Mouse (Mus musculus) midbrain, embryonic 10.5 days (tissue): ENCODE data around the gene Sfmbt1. TPM values are rescaled to one million over a fixed set of nuclear protein-coding genes. Genes with fewer than 3 reads are reported as not detected.

Source experiments
- DNase-seq: peaks from one replicate; pipeline ENCODE4 v3.0.0-alpha.2; 2017; ENCODE audit warnings: low spot score
- H3K27ac ChIP-seq: fragments of 300-500 bp; sonication (generic); replicated peaks from 2 replicates; pipeline ENCODE4 v1.5.1; 2016; ENCODE audit warnings: mild to moderate bottlenecking
- H3K27me3 ChIP-seq: fragments of 300-500 bp; sonication (generic); 2 replicates; pipeline ENCODE4 v1.6.1; 2016; ENCODE audit warnings: low read depth, mild to moderate bottlenecking; ENCODE audit not compliant: poor library complexity, severe bottlenecking
- H3K36me3 ChIP-seq: fragments of 300-500 bp; sonication (generic); 2 replicates; pipeline ENCODE4 v1.6.1; 2016; ENCODE audit warnings: mild to moderate bottlenecking, moderate library complexity
- H3K4me1 ChIP-seq: fragments of 300-500 bp; sonication (generic); 2 replicates; pipeline ENCODE4 v1.6.1; 2016
- H3K4me3 ChIP-seq: fragments of 300-500 bp; sonication (generic); 2 replicates; pipeline ENCODE4 v1.5.1; 2016; ENCODE audit warnings: mild to moderate bottlenecking, moderate library complexity
- H3K9me3 ChIP-seq: fragments of 300-500 bp; sonication (generic); replicated peaks from 2 replicates; pipeline ENCODE4 v1.6.1; 2016; ENCODE audit warnings: mild to moderate bottlenecking
- WGBS: fragments of 180-500 bp; shearing (Covaris S2); methylation state at CpG from one replicate; pipeline ENCODE4 v1.1.7; 2016; 5-methylcytosine and 5-hydroxymethylcytosine counted together
- polyA plus RNA-seq: library from polyadenylated mRNA; unstranded; fragments of >200 nt; fragmentation: Nextera tagmentation; extraction: Ambion mirVana; gene quantifications from 2 replicates; pipeline ENCODE4 v1.2.1, GENCODE M21; 2016

Gene Sfmbt1
- polyA plus RNA-seq, 1 experiment from 2014 or later: 22.6 TPM

- WGBS: 92% methylated on average over 5 of the region's 5 CpGs
- DNase-seq: no peak
- H3K4me3 ChIP-seq: no peak overlapping the region
- H3K9me3 ChIP-seq: no peaks in the 10 kb centered on the region
- H3K36me3 ChIP-seq: no peaks in the 10 kb centered on the region
- H3K27ac ChIP-seq: no peak overlapping the region
- peaks cover 6% of the 10 kb centered on the region for H3K4me1 ChIP-seq
- H3K27me3 ChIP-seq: no peaks in the 10 kb centered on the region
These were observed 7.8 kb downstream of the Sfmbt1 start for GRCm38 (mm10) chr14:30722406-30722805.

DNA sequence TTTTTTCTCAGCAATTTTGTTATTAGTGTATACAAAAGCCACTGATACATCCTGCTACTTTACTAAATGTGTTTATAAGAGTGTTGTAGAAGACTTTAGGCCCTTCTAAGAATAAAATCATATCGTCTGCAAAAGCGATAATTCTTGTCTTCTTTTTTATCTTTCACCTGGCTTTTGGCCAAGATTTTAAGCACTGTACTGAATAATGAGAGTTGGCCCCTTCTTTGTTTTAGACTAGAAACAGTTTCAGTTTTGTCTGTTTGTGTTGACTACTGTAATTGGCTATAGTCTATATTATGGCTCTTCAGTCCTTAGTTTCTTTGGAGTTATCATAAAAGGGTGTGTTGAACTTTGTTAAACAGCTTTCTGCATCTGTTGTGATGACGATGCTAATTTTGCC is 17.2 kb downstream of the Sfmbt1 start:
- WGBS: 98% methylated on average over 3 of the region's 3 CpGs
- no peaks in the 10 kb centered on the region for H3K4me1 ChIP-seq
- no peak overlapping the region for H3K4me3 ChIP-seq
- no peaks in the 10 kb centered on the region for H3K9me3 ChIP-seq
- no peaks in the 10 kb centered on the region for H3K36me3 ChIP-seq
- no peak for DNase-seq
- no peak overlapping the region for H3K27ac ChIP-seq
- H3K27me3 ChIP-seq: no peaks in the 10 kb centered on the region

- no peaks in the 10 kb centered on the region for H3K27me3 ChIP-seq
- no peak overlapping the region for H3K27ac ChIP-seq
- WGBS: 95% methylated on average over 5 of the region's 5 CpGs
- no peak overlapping the region for H3K4me3 ChIP-seq
- no peak for DNase-seq
- H3K4me1 ChIP-seq: no peaks in the 10 kb centered on the region
- no peaks in the 10 kb centered on the region for H3K9me3 ChIP-seq
- no peaks in the 10 kb centered on the region for H3K36me3 ChIP-seq
These were observed 20.0 kb downstream of the Sfmbt1 start for GRCm38 (mm10) chr14:30734665-30735064.

- H3K4me1 ChIP-seq: no peaks in the 10 kb centered on the region
- no peak overlapping the region for H3K4me3 ChIP-seq
- WGBS: 78% methylated on average over 3 of the region's 3 CpGs
- no peak for DNase-seq
- no peaks in the 10 kb centered on the region for H3K27me3 ChIP-seq
- no peak overlapping the region for H3K27ac ChIP-seq
- H3K36me3 ChIP-seq: no peaks in the 10 kb centered on the region
- H3K9me3 ChIP-seq: no peaks in the 10 kb centered on the region
These were observed 21.2 kb downstream of the Sfmbt1 start for GRCm38 (mm10) chr14:30735810-30736209.

DNA sequence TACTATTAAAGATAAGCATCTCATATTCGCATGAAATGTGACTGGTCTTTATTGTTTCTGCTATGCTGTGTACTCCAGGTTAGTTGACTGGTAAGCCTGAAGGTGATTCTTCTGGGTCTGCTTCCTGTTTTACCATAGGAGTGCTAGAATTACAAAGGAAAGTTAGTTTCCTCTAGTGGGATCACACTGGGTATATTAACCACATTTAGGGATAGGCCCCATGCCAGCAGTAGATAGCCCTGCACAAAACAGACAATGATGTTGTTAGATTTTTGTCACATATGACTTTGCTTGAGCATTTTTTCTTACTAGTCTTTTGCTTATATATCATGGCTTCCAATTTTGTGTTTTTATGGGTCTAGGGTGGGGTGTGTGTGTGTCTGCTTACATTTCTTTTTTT is 21.8 kb downstream of the Sfmbt1 start:
- 95% methylated on average over 1 of the region's 1 CpGs for WGBS
- Histone ChIP-seq H3K9me3 (no peaks in the 10 kb centered on the region), H3K4me3 (no peak overlapping the region), H3K27me3 (no peaks in the 10 kb centered on the region), H3K36me3 (no peaks in the 10 kb centered on the region), H3K27ac (no peak overlapping the region), H3K4me1 (no peaks in the 10 kb centered on the region)
- DNase-seq: no peak

- no peaks in the 10 kb centered on the region for H3K27me3 ChIP-seq
- H3K27ac ChIP-seq: no peak overlapping the region
- no peaks in the 10 kb centered on the region; the same call in 1 of the 2 replicates for H3K9me3 ChIP-seq
- peaks cover 13% of the 10 kb centered on the region for H3K36me3 ChIP-seq
- H3K4me1 ChIP-seq: no peaks in the 10 kb centered on the region
- no peak for DNase-seq
- no peak overlapping the region for H3K4me3 ChIP-seq
- 87% methylated on average over 3 of the region's 3 CpGs for WGBS
These were observed 29.2 kb downstream of the Sfmbt1 start for GRCm38 (mm10) chr14:30743891-30744290.

DNA sequence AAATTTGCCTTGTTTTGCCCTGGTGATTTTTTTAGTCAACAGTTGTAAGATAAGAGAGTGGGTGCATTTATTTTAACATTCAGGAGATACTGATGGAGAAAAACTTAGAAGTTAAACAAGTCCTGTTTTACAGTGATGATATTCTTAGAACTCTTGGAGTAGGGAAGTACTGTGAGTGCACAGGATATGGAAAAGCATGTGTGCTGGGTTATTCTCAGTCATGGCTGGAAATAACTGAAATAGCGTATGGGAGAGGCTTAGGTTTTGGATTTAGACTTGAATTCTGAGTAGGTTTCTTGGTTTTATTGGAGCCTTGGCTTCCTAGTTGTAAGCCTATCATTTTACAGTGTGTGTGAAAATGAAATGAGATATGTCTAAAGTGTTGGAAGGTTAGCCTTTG is 31.5 kb downstream of the Sfmbt1 start:
- no peaks in the 10 kb centered on the region; the same call in 1 of the 2 replicates for H3K9me3 ChIP-seq
- peaks cover 14% of the 10 kb centered on the region for H3K36me3 ChIP-seq
- H3K27ac ChIP-seq: no peak overlapping the region
- H3K27me3 ChIP-seq: no peaks in the 10 kb centered on the region
- H3K4me1 ChIP-seq: no peaks in the 10 kb centered on the region
- H3K4me3 ChIP-seq: no peak overlapping the region
- WGBS: 96% methylated on average over 1 of the region's 1 CpGs
- DNase-seq: no peak

- Histone ChIP-seq H3K36me3 (peaks cover 7% of the 10 kb centered on the region; the same call in 1 of the 2 replicates), H3K4me1 (no peaks in the 10 kb centered on the region), H3K4me3 (no peak overlapping the region), H3K27me3 (no peaks in the 10 kb centered on the region), H3K27ac (no peak overlapping the region), H3K9me3 (no peaks in the 10 kb centered on the region)
- DNase-seq: no peak
- 92% methylated on average over 3 of the region's 3 CpGs for WGBS
These were observed 42.6 kb downstream of the Sfmbt1 start for GRCm38 (mm10) chr14:30757239-30757638.

DNA sequence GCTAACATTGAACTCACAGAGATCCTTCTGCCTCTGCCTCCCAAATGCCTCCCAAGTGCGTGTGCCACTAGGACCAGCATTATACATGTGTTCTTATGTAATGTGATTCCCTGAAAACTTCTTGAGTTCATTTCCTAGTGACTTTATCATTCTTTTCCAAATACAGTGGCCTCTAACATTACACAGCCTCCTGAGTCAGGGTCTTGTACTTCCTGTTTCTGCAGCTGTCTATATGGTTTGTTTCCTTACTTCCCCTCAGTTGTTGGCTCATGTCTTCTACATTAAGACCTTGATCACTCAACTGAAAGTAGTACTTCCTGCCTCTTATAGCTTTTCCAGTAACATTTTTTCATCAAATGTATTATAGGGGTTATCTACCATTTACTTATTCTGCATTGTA is 46.6 kb downstream of the Sfmbt1 start:
- Histone ChIP-seq H3K4me3 (no peak overlapping the region), H3K36me3 (peaks cover 7% of the 10 kb centered on the region; the same call in 1 of the 2 replicates), H3K4me1 (no peaks in the 10 kb centered on the region), H3K27ac (no peak overlapping the region), H3K9me3 (no peaks in the 10 kb centered on the region), H3K27me3 (no peaks in the 10 kb centered on the region)
- no peak for DNase-seq
- WGBS: 98% methylated on average over 1 of the region's 1 CpGs

DNA sequence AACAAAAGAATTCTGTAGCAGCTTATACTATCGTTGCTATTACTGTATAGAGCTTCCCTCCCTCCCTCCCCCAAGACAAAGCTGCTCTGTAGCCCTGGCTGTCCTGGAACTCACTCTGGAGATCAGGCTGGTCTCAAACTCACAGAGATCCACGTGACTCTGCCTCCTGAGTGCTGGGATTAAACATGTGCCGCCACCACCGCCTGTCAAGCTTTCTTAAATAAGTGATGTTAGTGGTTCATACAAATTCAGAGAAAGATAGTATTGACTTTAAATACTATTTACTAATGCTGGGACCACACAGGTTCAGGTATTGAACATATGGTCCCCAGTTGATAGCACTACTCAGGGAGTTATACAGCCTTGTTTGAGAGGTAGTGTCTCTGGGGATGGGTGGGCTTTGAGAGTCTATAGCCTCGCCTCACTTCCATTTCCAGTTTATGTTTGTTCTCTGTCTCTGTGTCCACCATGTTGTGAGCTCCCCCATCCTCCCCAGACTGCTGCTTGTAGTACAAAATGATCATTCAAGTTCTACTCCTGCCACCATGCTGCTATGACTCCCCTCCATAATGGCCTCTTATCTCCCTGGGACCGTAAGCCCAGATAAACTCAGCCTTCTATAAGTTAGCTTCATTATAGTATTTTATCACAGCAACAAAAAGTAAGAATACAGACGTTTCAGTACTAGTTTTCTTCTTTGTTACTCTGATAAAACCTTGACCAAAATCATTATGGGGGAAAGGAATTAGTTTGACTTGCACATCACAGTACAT is 47.7 kb downstream of the Sfmbt1 start:
- H3K27me3 ChIP-seq: no peaks in the 10 kb centered on the region
- no peak for DNase-seq
- no peak overlapping the region for H3K4me3 ChIP-seq
- H3K36me3 ChIP-seq: peaks cover 11% of the 10 kb centered on the region
- H3K9me3 ChIP-seq: no peaks in the 10 kb centered on the region
- H3K27ac ChIP-seq: no peak overlapping the region
- H3K4me1 ChIP-seq: no peaks in the 10 kb centered on the region
- 94% methylated on average over 7 of the region's 7 CpGs for WGBS

- WGBS: 87% methylated on average over 5 of the region's 5 CpGs
- Histone ChIP-seq H3K27me3 (no peaks in the 10 kb centered on the region), H3K9me3 (no peaks in the 10 kb centered on the region), H3K36me3 (peaks cover 17% of the 10 kb centered on the region), H3K27ac (no peak overlapping the region), H3K4me1 (no peaks in the 10 kb centered on the region), H3K4me3 (no peak overlapping the region)
- DNase-seq: no peak
These were observed 48.4 kb downstream of the Sfmbt1 start for GRCm38 (mm10) chr14:30762904-30763568.

- Histone ChIP-seq H3K4me1 (no peaks in the 10 kb centered on the region), H3K27me3 (no peaks in the 10 kb centered on the region), H3K4me3 (no peak overlapping the region), H3K36me3 (peaks cover 60% of the 10 kb centered on the region), H3K27ac (no peak overlapping the region), H3K9me3 (no peaks in the 10 kb centered on the region)
- WGBS: 90% methylated on average over 6 of the region's 6 CpGs
- no peak for DNase-seq
These were observed 70.0 kb downstream of the Sfmbt1 start for GRCm38 (mm10) chr14:30784614-30785013.

GRCm38 (mm10) chr14:30789471-30789870 is 74.8 kb downstream of the Sfmbt1 start:
- Histone ChIP-seq H3K36me3 (peaks cover 81% of the 10 kb centered on the region), H3K27me3 (no peaks in the 10 kb centered on the region), H3K4me3 (no peak overlapping the region), H3K27ac (no peak overlapping the region), H3K9me3 (no peaks in the 10 kb centered on the region), H3K4me1 (no peaks in the 10 kb centered on the region)
- WGBS: 60% methylated on average over 1 of the region's 1 CpGs
- no peak for DNase-seq
